Mouse (Mus musculus) cortical plate, adult 2 months (tissue): Measurements from ENCODE around the gene Ddx25. TPM values are rescaled to one million over a fixed set of nuclear protein-coding genes. Genes with fewer than 3 reads are reported as not detected.

Source experiments
- H3K27ac ChIP-seq: fragments of 200-500 bp; 2 replicates; pipeline ENCODE4 v1.5.1; 2012; ENCODE audit warnings: low read length, control low read depth, inconsistent platforms; ENCODE audit not compliant: insufficient read depth
- H3K4me1 ChIP-seq: fragments of 200-500 bp; 2 replicates; pipeline ENCODE4 v1.6.1; 2011; ENCODE audit warnings: low read length; ENCODE audit not compliant: control insufficient read depth, insufficient read depth
- H3K4me3 ChIP-seq: fragments of 200-500 bp; 2 replicates; pipeline ENCODE4 v1.5.1; 2011; ENCODE audit warnings: mild to moderate bottlenecking, low read length, control low read depth; ENCODE audit not compliant: insufficient read depth
- CTCF ChIP-seq: fragments of 200-500 bp; IDR thresholded peaks from 2 replicates; pipeline ENCODE4 v1.5.1; 2011; ENCODE audit warnings: mild to moderate bottlenecking, control low read depth, low read length; ENCODE audit not compliant: insufficient read depth; ENCODE audit errors: extremely low read depth
- POLR2A ChIP-seq: fragments of 200-500 bp; IDR thresholded peaks from 2 replicates; pipeline ENCODE4 v1.6.1; 2011; ENCODE audit warnings: mild to moderate bottlenecking, low read length, control low read depth; ENCODE audit not compliant: insufficient read depth; ENCODE audit errors: extremely low read depth
- polyA plus RNA-seq: library from polyadenylated mRNA; depleted of rRNA; stranded (reverse); fragments of >200 nt; gene quantifications from 2 replicates; pipeline ENCODE4 v1.2.3, GENCODE M21; 2012; rRNA removed

The Ddx25 gene
- polyA plus RNA-seq, 1 experiment: 13.9 TPM

DNA sequence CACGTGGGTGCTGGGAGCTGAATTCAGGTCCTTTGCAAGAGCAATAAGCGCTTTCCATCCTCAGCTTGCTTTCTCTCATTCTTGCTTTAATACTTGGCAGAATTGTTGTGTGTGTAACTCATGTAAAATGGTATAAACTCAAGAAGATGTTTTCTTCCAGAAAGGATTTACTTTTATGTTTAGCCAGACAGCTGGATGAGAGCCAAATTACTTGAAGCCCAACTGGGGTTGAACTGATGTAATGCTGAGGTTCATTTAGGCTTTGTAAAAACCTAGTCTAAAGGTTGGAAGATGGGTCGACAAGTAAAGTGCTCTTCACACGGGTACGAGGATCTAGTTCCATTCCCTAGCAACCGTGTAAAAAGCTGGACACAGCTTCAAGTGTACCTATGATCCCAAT lies 58.4 kb downstream of the Ddx25 start:
- H3K27ac ChIP-seq: no peak overlapping the region
- H3K4me3 ChIP-seq: no peak overlapping the region
- TF ChIP-seq POLR2A: no peak
- no peak for TF ChIP-seq CTCF
- no peaks in the 10 kb centered on the region for H3K4me1 ChIP-seq

DNA sequence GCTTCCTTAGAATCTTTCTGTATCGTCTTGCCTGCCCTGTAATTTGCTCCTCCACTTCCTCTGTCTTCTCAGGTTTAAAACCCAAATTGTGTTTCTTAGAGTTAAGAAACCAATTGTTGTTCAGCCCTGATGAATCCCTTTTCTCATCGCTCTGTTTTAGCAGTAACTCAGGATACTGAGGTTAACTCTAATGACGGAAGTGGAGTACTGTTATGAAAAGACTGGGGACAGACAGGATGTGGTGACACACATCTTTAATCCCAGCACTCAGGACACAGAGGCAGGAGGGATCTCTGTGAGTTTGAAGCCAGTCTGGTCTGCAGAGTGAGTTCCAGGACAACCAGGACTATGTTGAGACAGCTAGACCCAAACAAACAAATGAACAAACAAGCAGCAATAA lies 62.9 kb downstream of the Ddx25 start:
- TF ChIP-seq CTCF (no peak), POLR2A (no peak)
- no peak overlapping the region for H3K4me3 ChIP-seq
- H3K4me1 ChIP-seq: no peaks in the 10 kb centered on the region
- no peak overlapping the region for H3K27ac ChIP-seq

DNA sequence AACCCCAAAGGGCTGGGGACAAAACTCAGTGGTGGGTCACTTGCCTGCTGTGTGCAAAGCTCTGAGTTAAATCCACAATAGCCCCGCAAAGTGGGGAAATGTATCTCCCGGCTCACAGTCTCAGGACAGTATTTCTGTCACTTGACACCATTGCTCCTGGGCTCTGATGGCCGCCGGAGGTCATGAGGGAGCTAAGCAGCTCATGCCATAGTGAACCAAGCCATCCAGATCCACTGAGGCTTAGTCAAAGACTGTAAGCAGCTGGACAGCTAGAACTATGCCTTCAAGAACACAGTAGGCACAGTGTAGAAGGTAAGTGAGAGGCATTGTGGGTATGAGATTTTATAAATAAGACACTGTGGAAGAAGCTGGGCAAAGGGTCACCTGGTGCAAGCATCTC lies 63.4 kb downstream of the Ddx25 start:
- H3K4me1 ChIP-seq: no peaks in the 10 kb centered on the region
- no peak overlapping the region for H3K4me3 ChIP-seq
- no peak overlapping the region for H3K27ac ChIP-seq
- TF ChIP-seq POLR2A: no peak
- no peak for TF ChIP-seq CTCF

DNA sequence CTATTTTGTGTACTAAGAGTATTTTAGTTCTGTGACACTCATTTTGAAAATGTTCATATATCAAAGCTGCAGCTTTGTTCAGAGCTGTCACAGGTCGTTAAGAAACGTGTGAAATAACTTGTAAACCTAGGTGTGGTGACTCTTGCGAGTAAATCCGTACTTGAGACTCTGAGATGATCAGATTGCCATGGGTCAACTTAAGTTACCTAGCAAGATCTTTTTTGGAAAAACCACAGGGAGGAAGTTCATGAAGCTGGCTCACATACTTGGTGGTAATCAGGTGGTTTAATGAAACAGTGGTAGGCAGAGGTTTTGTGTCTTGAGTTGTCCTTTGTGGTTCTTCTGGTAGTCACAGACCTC lies 64.6 kb downstream of the Ddx25 start:
- Histone ChIP-seq H3K4me3 (no peak overlapping the region), H3K4me1 (no peaks in the 10 kb centered on the region), H3K27ac (no peak overlapping the region)
- no peak for TF ChIP-seq CTCF
- no peak for TF ChIP-seq POLR2A

DNA sequence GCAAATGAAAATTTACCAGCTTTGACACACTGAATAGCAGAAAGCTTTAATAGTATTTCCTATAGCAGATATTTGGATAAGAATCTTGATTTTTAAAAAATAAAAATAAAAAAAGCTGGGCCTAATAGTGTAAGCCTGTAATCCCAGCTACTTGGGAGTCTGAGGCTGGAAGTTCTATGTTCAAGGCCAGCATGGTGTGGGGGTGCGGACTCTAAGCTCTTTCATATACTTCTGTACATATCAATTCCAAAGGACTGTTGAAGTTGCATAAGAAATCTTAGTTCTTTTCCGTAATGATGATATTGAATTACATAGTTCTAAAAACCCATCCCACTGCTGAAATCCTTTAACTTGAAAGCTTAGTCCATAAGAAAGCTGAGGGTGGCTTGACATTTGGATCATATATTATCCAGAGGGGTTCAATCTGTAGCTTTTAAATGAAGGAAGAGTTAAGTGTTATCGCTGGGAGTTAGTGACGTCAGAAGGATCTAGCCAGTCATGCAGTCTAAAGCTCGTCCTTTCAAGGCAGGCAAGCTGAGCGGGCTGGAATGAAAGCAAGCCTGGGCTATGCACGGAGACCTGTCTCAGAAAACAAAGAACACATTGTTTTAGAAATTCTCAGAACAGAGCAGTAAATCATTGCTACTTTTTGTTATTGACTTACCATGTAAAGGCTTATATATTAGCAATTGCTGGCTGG lies 65.1 kb downstream of the Ddx25 start:
- H3K4me3 ChIP-seq: no peak overlapping the region
- no peaks in the 10 kb centered on the region for H3K4me1 ChIP-seq
- H3K27ac ChIP-seq: no peak overlapping the region
- no peak for TF ChIP-seq CTCF
- no peak for TF ChIP-seq POLR2A

DNA sequence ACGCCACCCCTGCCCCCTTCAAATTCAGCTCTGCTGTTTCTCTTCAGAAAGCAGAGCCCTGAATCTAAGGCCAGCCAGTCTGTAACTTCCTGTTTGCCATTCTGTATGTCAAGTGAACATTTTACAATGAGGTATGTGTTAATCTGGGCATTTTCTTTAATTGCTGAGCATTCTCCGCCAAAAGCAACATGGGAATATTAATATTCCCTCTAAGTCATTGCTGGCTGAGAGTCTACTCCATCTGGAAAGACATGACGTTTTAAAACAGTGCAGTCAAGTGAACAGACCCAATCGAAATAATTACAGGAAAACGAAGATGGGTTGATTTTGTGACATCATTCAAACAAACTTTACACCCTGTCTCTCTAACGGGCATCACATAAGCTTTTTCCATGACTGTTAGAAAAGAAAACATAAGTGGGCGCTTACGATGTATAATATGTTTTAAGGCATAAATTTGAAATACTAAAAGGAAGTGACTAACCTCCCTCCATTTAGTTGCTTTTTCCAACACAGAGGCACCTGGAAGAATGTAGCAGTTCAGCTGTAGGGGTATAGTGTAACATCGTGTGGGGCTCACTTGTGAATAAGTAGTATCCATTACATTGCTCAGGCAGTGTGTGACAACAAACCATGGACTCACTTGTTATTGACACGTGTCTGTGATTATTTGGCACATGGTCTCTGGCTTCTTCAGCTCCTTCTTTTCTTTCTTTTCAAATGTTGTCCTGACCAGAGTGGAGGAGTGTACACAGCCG lies 67.0 kb downstream of the Ddx25 start:
- H3K4me3 ChIP-seq: no peak overlapping the region
- no peaks in the 10 kb centered on the region for H3K4me1 ChIP-seq
- TF ChIP-seq POLR2A (no peak), CTCF (no peak)
- H3K27ac ChIP-seq: no peak overlapping the region

DNA sequence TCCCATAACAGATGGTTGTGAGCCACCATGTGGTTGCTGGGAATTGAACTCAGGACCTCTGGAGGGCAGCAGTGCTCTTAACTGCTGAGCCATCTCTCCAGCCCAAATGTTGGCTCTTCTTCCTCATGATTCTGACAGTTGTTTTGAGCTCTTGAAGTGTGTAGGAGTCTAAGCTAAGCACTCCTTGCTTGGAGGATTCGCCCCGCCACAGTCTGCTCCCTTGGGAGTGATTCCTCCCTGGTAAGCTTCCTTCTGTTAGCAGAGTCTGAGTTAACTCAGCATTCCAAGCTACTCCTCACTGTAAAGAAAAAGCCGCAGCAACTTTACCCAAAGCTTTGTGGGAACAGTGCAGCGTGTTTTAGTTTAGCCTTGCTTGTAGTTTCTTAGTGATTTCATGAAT lies 69.8 kb downstream of the Ddx25 start:
- no peak overlapping the region for H3K27ac ChIP-seq
- TF ChIP-seq POLR2A (no peak), CTCF (no peak)
- no peaks in the 10 kb centered on the region for H3K4me1 ChIP-seq
- H3K4me3 ChIP-seq: no peak overlapping the region

Other genes with a start within 250 kb of the Ddx25 start
- 5.6 and 6.2 TPM in 2 replicates for gene Cdon, start 137.4 kb downstream of the Ddx25 start, polyA plus RNA-seq
- not detected in 2 replicates for gene Gm1113, start 40.3 kb downstream of the Ddx25 start, polyA plus RNA-seq
- gene Pus3, start 67 bp upstream of the Ddx25 start, polyA plus RNA-seq: 11.4 and 12.0 TPM in 2 replicates
- gene Pate2, start 11.8 kb upstream of the Ddx25 start, polyA plus RNA-seq: 0.44 and 0.49 TPM in 2 replicates
- gene Hyls1, start 11.9 kb upstream of the Ddx25 start, polyA plus RNA-seq: 5.4 and 7.3 TPM in 2 replicates
- not detected in 2 replicates for gene Pate4, start 53.4 kb upstream of the Ddx25 start, polyA plus RNA-seq
- not detected in 2 replicates for gene Pate3, start 89.7 kb upstream of the Ddx25 start, polyA plus RNA-seq
- gene Pate1, start 128.9 kb upstream of the Ddx25 start, polyA plus RNA-seq: not detected in 2 replicates
- not detected in 2 replicates for gene Gm17677, start 182.5 kb upstream of the Ddx25 start, polyA plus RNA-seq
- gene Gm17727, start 219.6 kb upstream of the Ddx25 start, polyA plus RNA-seq: not detected in 2 replicates
- gene Gm27235, start 231.6 kb upstream of the Ddx25 start, polyA plus RNA-seq: not detected in 2 replicates
- gene D730048I06Rik, start 231.6 kb upstream of the Ddx25 start, polyA plus RNA-seq: not detected in 2 replicates